Mouse (Mus musculus) intestine, embryonic 16.5 days (tissue): ENCODE measurements at regions not wholly inside any gene's neighbourhood (a gene's known extent, or its start where the extent isn't known, plus 50 kb on each side); places are given as distances from the start of the nearest gene placed in this dataset.
"Not testable (repeated sequence)": the region's sequence is repeated elsewhere in the genome, so short reads cannot be mapped to it uniquely, and the experiment has no call there.

ENCODE experiments used
- ATAC-seq: fragments of 200-750 bp; cut with Nextera tagmentation; 2 replicates; pipeline ENCODE4 v1.8.0; 2017; ENCODE audit warnings: moderate TSS enrichment, moderate library complexity
- H3K27ac ChIP-seq: fragments of 300-500 bp; sonication (generic); 2 replicates; pipeline ENCODE4 v1.5.1; 2014; ENCODE audit warnings: mild to moderate bottlenecking, low read length
- H3K27me3 ChIP-seq: fragments of 300-500 bp; sonication (generic); replicated peaks from 2 replicates; pipeline ENCODE4 v1.6.1; 2014; ENCODE audit warnings: low read length, control low read depth, mixed read lengths; ENCODE audit not compliant: control insufficient read depth, insufficient read depth
- H3K36me3 ChIP-seq: fragments of 300-500 bp; sonication (generic); 2 replicates; pipeline ENCODE4 v1.6.1; 2014; ENCODE audit warnings: low read length, control low read depth; ENCODE audit not compliant: control insufficient read depth, insufficient read depth
- H3K4me1 ChIP-seq: fragments of 300-500 bp; sonication (generic); 2 replicates; pipeline ENCODE4 v1.6.1; 2014; ENCODE audit warnings: low read length, control low read depth, mixed read lengths; ENCODE audit not compliant: control insufficient read depth, insufficient read depth
- H3K4me2 ChIP-seq: fragments of 300-500 bp; sonication (generic); 2 replicates; pipeline ENCODE4 v1.6.1; 2014; ENCODE audit warnings: low read depth, low read length, control low read depth
- H3K4me3 ChIP-seq: fragments of 300-500 bp; sonication (generic); 2 replicates; pipeline ENCODE4 v1.5.1; 2014; ENCODE audit warnings: mild to moderate bottlenecking, low read length
- H3K9ac ChIP-seq: fragments of 300-500 bp; sonication (generic); 2 replicates; pipeline ENCODE4 v1.6.1; 2014; ENCODE audit warnings: low read depth, low read length
- H3K9me3 ChIP-seq: fragments of 300-500 bp; sonication (generic); 2 replicates; pipeline ENCODE4 v1.6.1; 2016; ENCODE audit warnings: low read length, control low read depth; ENCODE audit not compliant: control insufficient read depth
- WGBS: fragments of 180-500 bp; shearing (Covaris S2); extraction: QIAGEN DNeasy Blood & Tissue Kit; methylation state at CpG from one replicate; pipeline ENCODE4 v1.1.7; 2014; 5-methylcytosine and 5-hydroxymethylcytosine counted together

DNA sequence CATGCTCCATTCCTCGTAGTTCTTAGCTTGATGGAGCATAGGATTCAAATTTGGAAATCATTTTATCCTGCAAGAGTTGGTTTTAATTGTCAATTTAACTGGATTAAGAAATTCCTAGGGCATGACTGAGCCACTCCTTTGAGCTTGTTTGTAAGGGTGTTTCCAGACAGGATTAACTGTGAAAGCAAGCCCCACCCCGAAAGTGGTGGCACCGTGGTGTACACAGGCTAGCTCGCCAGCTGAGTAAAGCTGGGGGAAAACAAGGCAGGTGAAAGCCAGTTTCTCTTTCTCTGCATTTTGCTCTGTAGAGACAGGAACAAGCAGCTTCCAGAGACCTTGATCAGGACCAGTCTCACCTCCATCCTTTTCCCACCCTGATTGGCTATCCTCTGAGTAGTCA is 103.5 kb downstream of the Arrdc3 start:
- WGBS, result 56% methylated on average over 4 of the region's 4 CpGs
- Histone ChIP-seq H3K4me1 (no peaks in the 10 kb centered on the region), H3K4me2 (no peak overlapping the region), H3K9ac (no peak overlapping the region), H3K27me3 (no peaks in the 10 kb centered on the region), H3K4me3 (no peak overlapping the region), H3K36me3 (no peaks in the 10 kb centered on the region), H3K9me3 (no peaks in the 10 kb centered on the region), H3K27ac (no peak overlapping the region)
- ATAC-seq, result no peak

DNA sequence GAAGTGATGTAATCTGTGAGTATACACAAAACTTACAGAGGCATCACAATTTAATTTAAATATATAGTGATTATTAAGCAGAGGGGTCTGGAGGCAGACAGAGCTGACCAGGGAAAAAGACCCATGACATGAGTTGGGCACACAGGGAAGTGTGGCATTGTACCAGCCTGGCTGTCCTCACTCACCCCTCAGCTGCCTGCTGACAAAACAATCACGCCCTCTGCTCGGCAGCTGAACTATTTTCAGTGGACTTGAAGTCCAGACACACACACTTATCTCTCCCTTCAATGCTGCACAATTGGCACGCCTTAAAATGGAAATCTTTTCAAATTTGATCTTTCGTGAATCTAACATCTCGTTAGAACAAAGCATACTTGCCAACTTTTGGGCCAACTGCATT is 106.6 kb downstream of the Arrdc3 start:
- H3K9ac ChIP-seq, result no peak overlapping the region
- no peaks in the 10 kb centered on the region for H3K4me1 ChIP-seq
- no peak for ATAC-seq
- WGBS, result 69% methylated on average over 5 of the region's 5 CpGs
- no peaks in the 10 kb centered on the region for H3K9me3 ChIP-seq
- H3K4me2 ChIP-seq, result no peak overlapping the region
- H3K27ac ChIP-seq, result no peak overlapping the region
- no peak overlapping the region for H3K4me3 ChIP-seq
- H3K27me3 ChIP-seq, result no peaks in the 10 kb centered on the region
- no peaks in the 10 kb centered on the region for H3K36me3 ChIP-seq

GRCm38 (mm10) chr13:80992342-80992741 is 109.2 kb downstream of the Arrdc3 start:
- H3K36me3 ChIP-seq, result no peaks in the 10 kb centered on the region
- no peak overlapping the region for H3K4me2 ChIP-seq
- no peaks in the 10 kb centered on the region for H3K9me3 ChIP-seq
- H3K4me1 ChIP-seq, result no peaks in the 10 kb centered on the region
- no peak overlapping the region for H3K4me3 ChIP-seq
- no peak for ATAC-seq
- no peak overlapping the region for H3K27ac ChIP-seq
- no peaks in the 10 kb centered on the region for H3K27me3 ChIP-seq
- WGBS, result 79% methylated on average over 2 of the region's 2 CpGs
- H3K9ac ChIP-seq, result no peak overlapping the region

DNA sequence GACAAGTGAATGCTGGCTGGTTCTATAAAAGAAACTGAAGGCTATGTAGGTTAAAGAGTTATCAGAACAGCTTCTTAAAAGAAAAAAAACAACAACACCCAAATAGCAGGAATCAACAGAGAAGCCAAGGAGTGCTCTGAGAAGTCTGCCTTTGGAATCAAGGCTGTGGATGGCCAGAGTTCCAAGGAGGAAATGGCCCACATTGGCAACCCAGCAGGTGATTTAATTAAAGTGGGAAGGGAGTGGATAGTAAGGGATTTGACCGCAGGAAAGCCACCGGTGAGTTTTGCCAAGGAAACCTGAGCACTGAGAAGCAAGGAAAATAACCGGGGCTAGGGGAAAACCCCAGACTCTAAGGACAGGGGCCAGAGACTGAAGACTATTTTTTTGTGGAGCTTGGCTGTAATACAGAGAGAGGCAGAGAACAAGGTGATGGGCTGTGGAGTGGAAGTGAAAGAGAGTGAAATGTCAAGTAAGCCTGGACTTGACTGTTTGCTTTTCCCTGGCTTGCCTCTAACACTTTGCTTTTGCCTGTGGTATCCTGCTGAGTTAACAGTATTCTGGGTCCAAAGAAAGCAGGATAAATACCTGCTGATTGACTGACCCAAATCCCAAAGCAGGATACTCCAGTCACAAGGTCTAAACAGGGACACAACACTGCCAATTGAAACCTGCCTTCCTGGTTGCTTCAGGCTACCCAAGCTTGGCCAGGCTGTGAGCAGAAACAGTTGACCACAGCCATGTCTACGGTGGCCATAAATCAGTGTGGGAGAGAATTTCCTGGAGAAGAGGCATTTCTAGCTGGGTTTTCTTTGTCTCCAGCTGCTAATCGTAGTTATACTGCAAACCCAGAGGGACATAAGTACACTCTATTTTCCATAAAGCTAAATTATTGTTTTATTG is 125.9 kb downstream of the Arrdc3 start:
- no peak overlapping the region for H3K4me3 ChIP-seq
- no peaks in the 10 kb centered on the region for H3K27me3 ChIP-seq
- H3K9me3 ChIP-seq, result no peaks in the 10 kb centered on the region
- no peak overlapping the region for H3K4me2 ChIP-seq
- H3K9ac ChIP-seq, result no peak overlapping the region
- ATAC-seq, result peak; percentile 42; the same call in 1 of the 2 replicates
- H3K27ac ChIP-seq, result no peak overlapping the region
- 36% methylated on average over 5 of the region's 5 CpGs for WGBS
- no peaks in the 10 kb centered on the region for H3K36me3 ChIP-seq
- peaks cover 3% of the 10 kb centered on the region for H3K4me1 ChIP-seq

DNA sequence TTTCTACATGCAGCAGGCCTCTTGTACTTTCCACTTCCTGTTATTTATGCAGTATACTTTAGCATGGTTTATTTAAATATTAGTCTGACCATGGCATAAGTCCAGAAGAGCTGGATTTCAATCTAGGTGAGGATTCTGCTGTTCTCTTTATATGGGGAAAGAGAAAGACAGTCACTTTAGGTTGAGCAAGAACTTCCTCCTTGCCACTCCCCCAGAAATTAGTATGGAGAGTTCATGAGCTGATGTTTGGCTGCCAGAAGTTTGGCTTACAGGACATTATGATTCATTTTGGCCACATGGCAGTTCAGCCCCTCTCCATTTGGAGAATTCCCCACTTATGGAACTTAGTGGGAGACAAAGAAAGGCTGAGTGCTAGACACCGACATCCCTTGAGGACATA is 130.8 kb downstream of the Arrdc3 start:
- H3K27ac ChIP-seq, result no peak overlapping the region
- no peak overlapping the region for H3K4me2 ChIP-seq

DNA sequence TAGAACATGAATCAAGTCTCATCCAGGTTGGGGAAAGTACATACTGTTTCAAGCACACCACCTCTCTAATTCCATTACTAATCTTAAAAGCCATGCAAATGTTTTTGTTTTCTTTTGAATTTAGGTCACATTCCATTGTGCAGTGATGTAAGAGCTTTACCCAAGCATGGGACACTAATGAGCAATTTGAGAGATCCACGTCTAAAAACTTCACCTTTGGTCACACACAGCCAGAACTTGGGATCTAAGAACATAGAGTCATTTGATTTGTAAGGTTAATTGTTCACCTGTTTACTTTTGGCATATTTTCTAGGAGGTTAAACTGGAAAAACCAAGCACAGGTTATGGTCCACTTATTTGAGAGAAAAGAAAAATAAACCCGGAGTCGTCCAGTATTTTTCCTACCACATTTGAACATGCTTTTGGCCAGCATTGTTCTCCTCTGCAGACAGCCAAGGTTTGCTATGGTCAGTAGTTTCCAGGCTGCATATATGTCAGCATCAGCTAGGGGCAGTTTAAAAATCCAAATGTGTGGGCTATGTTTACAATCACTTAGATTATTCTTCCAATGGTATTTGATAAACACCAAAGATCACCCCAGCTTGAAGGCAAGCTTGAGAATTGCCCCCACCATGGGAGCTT is 137.0 kb downstream of the Arrdc3 start:
- H3K4me3 ChIP-seq, result no peak overlapping the region
- no peak overlapping the region for H3K4me2 ChIP-seq
- H3K4me1 ChIP-seq, result no peaks in the 10 kb centered on the region
- no peak for ATAC-seq
- no peaks in the 10 kb centered on the region for H3K9me3 ChIP-seq
- H3K27me3 ChIP-seq, result no peaks in the 10 kb centered on the region
- H3K27ac ChIP-seq, result no peak overlapping the region
- H3K36me3 ChIP-seq, result no peaks in the 10 kb centered on the region
- H3K9ac ChIP-seq, result no peak overlapping the region
- 77% methylated on average over 3 of the region's 3 CpGs for WGBS

More for the DNA sequence above, 130.8 kb downstream of the Arrdc3 start:
- Histone ChIP-seq H3K4me1 (peaks cover 3% of the 10 kb centered on the region), H3K9ac (no peak overlapping the region), H3K27me3 (no peaks in the 10 kb centered on the region), H3K36me3 (no peaks in the 10 kb centered on the region), H3K4me3 (no peak overlapping the region), H3K9me3 (no peaks in the 10 kb centered on the region)
- ATAC-seq, result no peak
- WGBS, result 78% methylated on average over 1 of the region's 1 CpGs

DNA sequence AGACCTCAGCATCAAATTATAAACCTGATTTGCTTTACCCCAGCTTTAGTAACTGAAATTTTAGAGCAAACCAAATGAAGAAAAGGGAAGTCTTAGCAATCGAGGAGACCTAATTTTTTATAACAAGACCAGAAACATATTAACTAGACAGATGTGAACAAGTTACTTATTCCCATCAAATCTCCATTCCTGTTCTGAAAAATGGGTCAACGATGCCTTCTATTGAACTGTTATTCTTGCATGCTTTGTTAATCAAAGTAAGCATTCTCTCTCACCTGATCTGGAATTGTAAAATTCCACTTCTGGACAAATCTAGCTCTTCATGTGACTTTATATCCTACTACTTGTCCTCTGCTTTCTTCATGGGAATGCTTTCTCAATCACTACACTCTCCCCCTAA is 137.6 kb downstream of the Arrdc3 start:
- Histone ChIP-seq H3K4me1 (no peaks in the 10 kb centered on the region), H3K4me2 (no peak overlapping the region), H3K36me3 (no peaks in the 10 kb centered on the region), H3K27ac (no peak overlapping the region), H3K9ac (no peak overlapping the region), H3K9me3 (no peaks in the 10 kb centered on the region), H3K27me3 (no peaks in the 10 kb centered on the region), H3K4me3 (no peak overlapping the region)
- 88% methylated on average over 2 of the region's 2 CpGs for WGBS
- no peak for ATAC-seq

- Histone ChIP-seq H3K36me3 (no peaks in the 10 kb centered on the region), H3K27ac (no peak overlapping the region), H3K9ac (no peak overlapping the region), H3K27me3 (no peaks in the 10 kb centered on the region), H3K9me3 (no peaks in the 10 kb centered on the region), H3K4me3 (no peak overlapping the region), H3K4me1 (no peaks in the 10 kb centered on the region), H3K4me2 (no peak overlapping the region)
- ATAC-seq, result no peak
- WGBS, result 78% methylated on average over 1 of the region's 1 CpGs
Observed at GRCm38 (mm10) chr13:81022410-81022809, 139.2 kb downstream of the Arrdc3 start.

DNA sequence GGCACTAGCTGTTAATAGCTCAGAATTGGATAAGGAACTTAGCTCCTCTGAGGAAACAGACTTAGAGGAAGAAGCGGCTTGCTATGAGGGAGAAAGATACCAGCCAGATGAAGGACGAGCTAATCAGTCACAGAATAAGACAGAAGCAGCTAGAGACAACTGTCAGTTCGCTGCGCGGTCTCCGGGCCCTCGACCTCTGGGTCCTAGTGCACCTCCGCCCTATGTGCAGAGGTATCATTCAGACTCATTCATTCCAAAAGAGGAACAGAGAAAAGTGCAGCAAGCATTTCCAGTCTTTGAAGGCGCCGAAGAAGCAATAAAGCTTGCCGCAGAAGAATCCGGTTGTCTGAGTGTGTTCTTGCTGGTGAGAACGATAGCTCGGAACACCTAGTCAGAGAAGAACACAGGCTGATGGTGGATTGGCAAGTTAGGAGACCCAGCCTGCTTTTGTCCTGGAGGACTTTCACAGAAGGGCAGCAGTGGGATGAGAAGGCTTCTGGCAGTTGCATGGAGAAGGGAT is 142.1 kb downstream of the Arrdc3 start:
- not testable (repeated sequence) for ATAC-seq

More for the DNA sequence above, 142.1 kb downstream of the Arrdc3 start:
- H3K9me3 ChIP-seq, H3K27me3 ChIP-seq, H3K4me2 ChIP-seq, H3K27ac ChIP-seq, H3K4me1 ChIP-seq, H3K36me3 ChIP-seq, H3K9ac ChIP-seq, H3K4me3 ChIP-seq: not testable (repeated sequence)
- WGBS, result 92% methylated on average over 13 of the region's 14 CpGs
